Mouse (Mus musculus) heart, embryonic 16.5 days (tissue): ENCODE measurements around the gene Fcrlb. TPM values are rescaled to one million over a fixed set of nuclear protein-coding genes. Genes with fewer than 3 reads are reported as not detected.

Experiments used
- ATAC-seq: fragments of 200-750 bp; cut with Nextera tagmentation; replicated peaks from 2 replicates; pipeline ENCODE4 v1.8.0; 2017; ENCODE audit warnings: moderate number of reproducible peaks; ENCODE audit not compliant: insufficient read depth, low FRiP score; ENCODE audit errors: extremely low read depth
- H3K27ac ChIP-seq: fragments of 300-500 bp; sonication (generic); 2 replicates; pipeline ENCODE4 v1.5.1; 2014; ENCODE audit warnings: mild to moderate bottlenecking, low read length, control low read depth, moderate library complexity
- H3K27me3 ChIP-seq: fragments of 300-500 bp; sonication (generic); 2 replicates; pipeline ENCODE4 v1.6.1; 2014; ENCODE audit warnings: low read length, mixed read lengths; ENCODE audit not compliant: control insufficient read depth, insufficient read depth
- H3K36me3 ChIP-seq: fragments of 300-500 bp; sonication (generic); 2 replicates; pipeline ENCODE4 v1.6.1; 2014; ENCODE audit not compliant: control insufficient read depth, insufficient read depth
- H3K4me1 ChIP-seq: fragments of 300-500 bp; sonication (generic); 2 replicates; pipeline ENCODE4 v1.6.1; 2014; ENCODE audit warnings: low read length, mixed read lengths; ENCODE audit not compliant: control insufficient read depth, insufficient read depth
- H3K4me2 ChIP-seq: fragments of 300-500 bp; sonication (generic); 2 replicates; pipeline ENCODE4 v1.6.1; 2014; ENCODE audit warnings: low read depth, mild to moderate bottlenecking, control low read depth, low read length
- H3K4me3 ChIP-seq: fragments of 300-500 bp; sonication (generic); 2 replicates; pipeline ENCODE4 v1.5.1; 2014; ENCODE audit warnings: mild to moderate bottlenecking, control low read depth, low read length
- H3K9ac ChIP-seq: fragments of 300-500 bp; sonication (generic); 2 replicates; pipeline ENCODE4 v1.6.1; 2014; ENCODE audit warnings: low read length, control low read depth
- H3K9me3 ChIP-seq: fragments of 300-500 bp; sonication (generic); replicated peaks from 2 replicates; pipeline ENCODE4 v1.6.1; 2016; ENCODE audit warnings: low read length; ENCODE audit not compliant: control insufficient read depth
- WGBS: fragments of 180-500 bp; shearing (Covaris S2); extraction: QIAGEN DNeasy Blood & Tissue Kit; methylation state at CpG from one replicate; pipeline ENCODE4 v1.1.7; 2014; 5-methylcytosine and 5-hydroxymethylcytosine counted together
- polyA plus RNA-seq: library from polyadenylated mRNA; unstranded; fragments of >200 nt; fragmentation: Nextera tagmentation; extraction: Ambion mirVana; gene quantifications from 2 replicates; pipeline ENCODE4 v1.2.1, GENCODE M21; 2015

Fcrlb gene
- polyA plus RNA-seq, 1 experiment from 2014 or later: 0.11 TPM

DNA sequence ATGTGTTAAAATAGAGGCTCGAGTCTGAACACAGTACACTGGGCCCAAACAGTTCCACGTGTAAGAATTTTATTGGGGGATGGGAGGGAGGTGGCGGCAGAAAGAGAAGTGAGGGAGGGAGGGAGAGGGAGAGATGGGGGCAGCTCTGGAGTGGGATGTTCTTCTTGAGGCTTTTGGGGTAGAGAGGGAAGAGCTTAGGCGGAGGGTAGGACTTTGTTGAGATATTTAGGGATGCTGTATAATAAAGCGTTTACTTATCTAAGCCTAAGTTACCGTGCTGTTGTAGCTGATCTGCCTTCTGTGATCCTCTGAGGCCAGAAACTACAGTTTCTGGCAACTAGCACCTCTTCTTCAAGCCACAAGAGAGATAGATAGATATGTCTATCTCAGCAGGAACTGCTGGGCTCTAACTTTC, 26.7 kb downstream of the Fcrlb start:
- ATAC-seq: no peak
- Histone ChIP-seq H3K9me3 (no peaks in the 10 kb centered on the region), H3K4me2 (no peak overlapping the region), H3K4me3 (no peak overlapping the region), H3K27ac (no peak overlapping the region), H3K27me3 (no peaks in the 10 kb centered on the region), H3K9ac (no peak overlapping the region), H3K4me1 (peaks cover 13% of the 10 kb centered on the region), H3K36me3 (no peaks in the 10 kb centered on the region)
- WGBS: 45% methylated on average over 6 of the region's 6 CpGs

DNA sequence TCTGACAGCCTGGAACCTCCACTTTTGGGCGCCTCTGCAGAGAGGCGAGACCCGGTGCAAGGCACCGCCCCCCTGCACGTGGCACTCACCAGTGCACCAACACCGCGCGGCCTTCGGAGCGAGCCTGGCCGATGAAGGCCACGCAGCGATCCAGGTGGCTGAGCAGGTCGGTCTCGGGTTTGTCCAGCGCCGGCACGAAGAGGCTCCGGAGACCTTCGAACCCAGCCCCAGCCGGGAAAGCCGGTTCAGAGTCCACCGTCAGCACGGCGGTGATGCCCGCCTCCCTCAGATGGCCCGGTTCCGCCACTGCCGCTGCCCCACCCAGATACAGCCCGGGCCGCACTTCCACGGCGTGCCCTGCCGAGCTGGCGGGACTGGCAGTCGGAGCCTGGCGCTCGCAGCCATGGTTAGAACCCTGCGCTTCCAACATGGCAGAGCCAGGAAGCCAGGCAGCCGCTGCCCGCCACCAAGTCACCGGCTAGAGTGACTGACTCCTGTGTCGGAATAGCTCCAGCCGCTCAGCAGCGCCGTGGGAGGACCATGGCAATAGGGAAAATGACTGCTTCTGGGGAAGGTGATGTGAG, 27.7 kb downstream of the Fcrlb start, which contains the start of the genes Gm26620 and Dusp12:
Gene Gm26620, plus strand, starts transcription at position 88 of the 584 bp plus-strand sequence.
Gene Dusp12, minus strand, starts transcription at position 563 of the 584 bp plus-strand sequence.
- under 1% methylated on average over 42 of the region's 46 CpGs for WGBS
- Histone ChIP-seq H3K9ac (peak within 1 kb of the TSS; percentile 91), H3K27me3 (no peaks in the 10 kb centered on the region), H3K4me1 (peaks cover 13% of the 10 kb centered on the region), H3K4me3 (peak within 1 kb of the TSS; percentile 86), H3K9me3 (no peaks in the 10 kb centered on the region), H3K36me3 (peaks cover 6% of the 10 kb centered on the region), H3K4me2 (peak within 1 kb of the TSS; percentile 84), H3K27ac (peak within 1 kb of the TSS; percentile 67)
- ATAC-seq: peak; percentile 95

DNA sequence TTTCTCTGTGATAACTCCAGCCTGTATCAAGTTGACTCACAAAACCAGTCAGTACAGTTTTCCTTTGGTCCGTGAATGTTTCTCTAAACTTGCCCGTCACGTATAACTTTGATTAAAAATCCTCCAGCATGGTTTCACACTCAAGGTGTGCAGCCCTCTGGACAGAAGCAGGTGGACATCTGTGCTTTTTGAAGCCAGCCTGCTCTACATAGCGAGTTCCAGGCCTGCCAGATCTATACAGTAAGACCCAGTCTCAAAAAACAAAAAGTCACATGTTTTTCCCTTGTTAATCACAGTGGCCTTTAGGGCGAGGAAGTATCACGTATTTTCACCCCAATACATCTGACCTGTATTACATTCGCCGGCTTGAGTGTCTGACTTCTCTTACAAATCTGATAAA, 28.4 kb downstream of the Fcrlb start:
- Histone ChIP-seq H3K36me3 (peaks cover 10% of the 10 kb centered on the region), H3K4me2 (peak overlapping the region; percentile 84), H3K27ac (no peak overlapping the region), H3K27me3 (no peaks in the 10 kb centered on the region), H3K9me3 (no peaks in the 10 kb centered on the region), H3K4me3 (peak overlapping the region; percentile 86), H3K9ac (peak overlapping the region; percentile 91), H3K4me1 (peaks cover 13% of the 10 kb centered on the region)
- 19% methylated on average over 8 of the region's 8 CpGs for WGBS
- no peak for ATAC-seq

DNA sequence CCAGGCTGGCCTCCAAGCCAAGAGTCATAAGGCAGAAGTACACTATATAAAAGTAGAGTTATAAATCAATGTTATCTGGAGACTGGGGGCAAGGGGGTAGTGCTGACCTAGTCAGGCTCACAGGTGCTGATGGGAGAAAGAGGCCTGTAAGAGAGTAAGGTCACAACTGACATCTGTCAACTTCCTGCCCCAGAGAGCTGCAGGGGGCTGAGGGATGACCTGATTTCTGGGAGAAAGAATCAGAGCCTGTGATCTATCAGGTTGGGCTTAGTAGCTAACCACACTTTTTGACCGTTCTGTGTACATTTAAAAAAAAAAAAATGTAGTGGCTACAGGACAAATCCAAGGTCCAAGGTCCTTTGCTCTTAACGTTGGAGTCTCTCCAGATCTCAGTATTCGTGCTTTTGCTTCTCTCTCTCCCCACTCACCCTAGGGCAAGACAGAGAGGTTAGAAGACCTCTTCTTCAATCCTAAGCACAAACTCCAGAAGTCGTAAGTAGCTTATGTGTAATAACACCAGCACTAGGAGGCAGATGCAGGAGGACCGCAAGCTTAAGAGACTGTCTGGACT, 29.7 kb downstream of the Fcrlb start:
- 72% methylated on average over 5 of the region's 5 CpGs for WGBS
- H3K9me3 ChIP-seq: no peaks in the 10 kb centered on the region
- no peak for ATAC-seq
- H3K4me2 ChIP-seq: no peak overlapping the region
- peaks cover 13% of the 10 kb centered on the region for H3K4me1 ChIP-seq
- H3K36me3 ChIP-seq: peaks cover 15% of the 10 kb centered on the region
- no peak overlapping the region for H3K4me3 ChIP-seq
- H3K9ac ChIP-seq: no peak overlapping the region
- H3K27ac ChIP-seq: no peak overlapping the region
- H3K27me3 ChIP-seq: no peaks in the 10 kb centered on the region

DNA sequence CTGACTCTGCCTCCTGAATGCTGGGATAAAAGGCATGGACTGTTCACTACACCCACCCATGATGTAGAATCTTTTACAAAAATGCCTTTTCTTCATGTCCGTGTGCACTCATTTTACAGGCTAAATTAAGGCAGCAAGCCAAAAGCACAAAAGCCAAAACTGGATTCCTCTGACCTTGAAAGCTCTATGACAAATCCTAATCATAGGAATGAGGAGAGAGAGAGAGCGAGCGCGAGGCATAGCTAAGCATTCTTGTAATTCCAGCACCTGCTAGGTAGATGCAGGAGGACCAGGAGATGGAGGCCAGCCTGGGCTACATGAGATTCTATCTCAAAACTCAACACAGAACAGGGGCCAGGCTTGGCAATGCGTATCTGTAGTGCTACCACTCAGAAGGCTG, 35.8 kb downstream of the Fcrlb start:
- Histone ChIP-seq H3K9me3 (no peaks in the 10 kb centered on the region), H3K4me1 (no peaks in the 10 kb centered on the region), H3K4me3 (no peak overlapping the region), H3K27ac (no peak overlapping the region), H3K36me3 (peaks cover 24% of the 10 kb centered on the region), H3K9ac (no peak overlapping the region), H3K4me2 (no peak overlapping the region), H3K27me3 (no peaks in the 10 kb centered on the region)
- 76% methylated on average over 5 of the region's 5 CpGs for WGBS
- ATAC-seq: no peak

DNA sequence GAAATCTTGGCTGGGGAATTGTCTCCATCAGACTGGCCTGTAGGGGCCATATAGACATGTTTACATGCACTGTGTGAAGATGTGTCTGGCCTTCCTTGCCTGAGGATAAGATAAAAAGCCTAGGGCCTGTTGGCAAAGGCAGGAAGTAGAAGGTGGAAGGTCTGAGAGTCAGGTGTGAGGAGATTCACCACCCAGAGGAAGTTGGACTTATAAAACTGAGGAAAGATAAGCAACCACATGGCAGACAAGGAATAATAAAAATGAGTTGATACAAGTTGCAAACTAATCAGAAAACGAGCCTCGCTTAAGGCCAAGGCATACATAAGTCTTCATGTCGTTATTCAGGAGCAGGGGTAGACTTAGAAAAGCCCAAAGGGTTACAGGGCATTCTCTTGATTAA, 37.1 kb downstream of the Fcrlb start:
- H3K4me2 ChIP-seq: no peak overlapping the region
- H3K9ac ChIP-seq: no peak overlapping the region
- peaks cover 23% of the 10 kb centered on the region for H3K36me3 ChIP-seq
- no peaks in the 10 kb centered on the region for H3K4me1 ChIP-seq
- 89% methylated on average over 3 of the region's 3 CpGs for WGBS
- H3K27ac ChIP-seq: no peak overlapping the region
- ATAC-seq: no peak
- no peak overlapping the region for H3K4me3 ChIP-seq
- H3K27me3 ChIP-seq: no peaks in the 10 kb centered on the region
- H3K9me3 ChIP-seq: no peaks in the 10 kb centered on the region

DNA sequence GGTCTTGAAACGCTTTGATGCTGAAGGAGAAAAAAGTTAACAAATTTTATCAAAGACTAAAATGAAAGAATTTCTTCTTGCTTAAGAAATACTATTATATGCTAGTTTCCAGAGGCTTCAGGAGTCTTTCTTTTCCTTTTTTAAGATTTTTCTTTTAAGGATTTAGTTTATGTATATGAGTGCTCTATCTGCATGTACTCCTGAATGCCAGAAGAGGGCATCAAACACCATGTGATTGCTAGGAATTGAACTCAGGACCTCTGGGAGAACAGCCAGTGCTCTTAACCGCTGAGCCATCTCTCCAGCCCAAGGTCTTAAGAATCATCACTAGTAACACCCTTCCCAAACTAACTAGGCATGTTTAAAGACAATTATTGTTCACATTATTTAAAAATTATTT, 40.8 kb downstream of the Fcrlb start:
- Histone ChIP-seq H3K4me2 (no peak overlapping the region), H3K9me3 (no peaks in the 10 kb centered on the region), H3K36me3 (peaks cover 9% of the 10 kb centered on the region; the same call in 1 of the 2 replicates), H3K4me3 (no peak overlapping the region), H3K27ac (no peak overlapping the region), H3K4me1 (peaks cover 3% of the 10 kb centered on the region), H3K9ac (no peak overlapping the region), H3K27me3 (no peaks in the 10 kb centered on the region)
- WGBS: 92% methylated on average over 2 of the region's 2 CpGs
- no peak for ATAC-seq

DNA sequence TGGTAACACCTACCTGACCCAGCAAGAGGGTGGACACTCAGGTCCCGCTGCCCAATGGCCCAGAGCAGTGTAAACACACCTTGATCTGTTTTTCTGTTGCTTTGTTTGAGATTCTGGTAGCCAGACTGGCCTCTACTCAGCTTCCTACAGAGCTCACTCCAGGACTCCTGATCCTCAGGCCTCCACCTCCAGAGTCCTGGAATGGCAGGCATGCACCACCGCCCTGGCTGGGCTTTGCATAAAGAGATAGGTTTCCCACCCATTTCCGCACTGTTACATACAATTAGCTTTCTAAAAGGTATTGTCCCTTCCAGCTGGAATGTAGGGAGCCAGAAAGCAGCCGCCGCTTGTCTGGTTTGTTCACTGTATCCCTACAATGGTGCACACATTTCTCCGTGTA, 41.3 kb downstream of the Fcrlb start:
- Histone ChIP-seq H3K9ac (no peak overlapping the region), H3K4me1 (peaks cover 7% of the 10 kb centered on the region), H3K4me3 (no peak overlapping the region), H3K27me3 (no peaks in the 10 kb centered on the region), H3K36me3 (peaks cover 9% of the 10 kb centered on the region; the same call in 1 of the 2 replicates), H3K9me3 (no peaks in the 10 kb centered on the region), H3K4me2 (no peak overlapping the region), H3K27ac (no peak overlapping the region)
- WGBS: 89% methylated on average over 6 of the region's 6 CpGs
- ATAC-seq: no peak

DNA sequence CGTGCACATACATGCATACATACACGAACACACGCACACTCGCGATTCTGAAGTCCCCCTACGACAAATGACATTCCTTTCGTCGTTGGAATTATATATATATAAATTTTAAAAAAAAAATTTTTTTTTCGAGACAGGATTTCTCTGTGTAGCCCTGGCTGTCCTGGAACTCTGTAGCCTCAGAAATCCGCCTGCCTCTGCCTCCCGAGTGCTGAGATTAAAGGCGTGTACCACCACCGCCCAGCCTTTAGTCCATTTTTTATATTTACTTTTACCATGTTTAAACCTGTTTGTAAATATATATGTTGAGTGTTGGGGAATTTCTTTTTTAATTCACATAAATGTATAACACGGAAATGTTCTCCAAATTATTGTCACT, 43.8 kb downstream of the Fcrlb start:
- Histone ChIP-seq H3K27me3 (no peaks in the 10 kb centered on the region), H3K36me3 (peaks cover 4% of the 10 kb centered on the region; the same call in 1 of the 2 replicates), H3K9me3 (no peaks in the 10 kb centered on the region), H3K27ac (no peak overlapping the region), H3K4me3 (peak overlapping the region; percentile 82), H3K4me1 (peaks cover 17% of the 10 kb centered on the region), H3K9ac (peak overlapping the region; percentile 86), H3K4me2 (peak overlapping the region; percentile 76)
- ATAC-seq: no peak
- 14% methylated on average over 14 of the region's 14 CpGs for WGBS
